Mouse (Mus musculus) v-Abl transformed pro-B cells (cell line): ENCODE data around the gene Slc36a4.

Experiments used
- in situ Hi-C, 2 experiments: fragments of 400-800 bp; cut with MboI; formaldehyde crosslinking; loops; one replicate each; pipeline ENCODE4 v1.15.1; 2025; ENCODE audit not compliant: unreplicated experiment in 2 of 2

Gene Slc36a4

DNA sequence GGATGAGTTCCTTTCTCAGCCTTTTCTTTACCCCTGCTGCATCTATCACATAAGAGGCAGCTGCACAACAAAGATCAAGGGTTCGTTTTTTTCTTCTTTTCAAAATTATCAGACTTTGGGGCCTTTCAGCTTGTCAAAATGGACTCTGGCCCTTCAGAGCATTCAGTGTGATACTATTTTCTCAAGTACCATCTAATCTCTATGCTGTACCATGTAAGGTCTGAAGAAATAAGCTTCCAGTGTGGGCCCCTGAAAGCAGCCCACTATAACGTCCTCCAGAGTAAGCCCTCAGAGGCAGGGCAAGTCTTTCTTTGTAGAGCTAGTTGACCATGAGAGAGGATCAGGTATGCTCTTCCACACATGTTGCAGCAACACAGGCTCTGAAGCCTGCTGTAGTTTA, 77.1 kb downstream of the Slc36a4 start:
- in situ Hi-C loops = no loop called here

DNA sequence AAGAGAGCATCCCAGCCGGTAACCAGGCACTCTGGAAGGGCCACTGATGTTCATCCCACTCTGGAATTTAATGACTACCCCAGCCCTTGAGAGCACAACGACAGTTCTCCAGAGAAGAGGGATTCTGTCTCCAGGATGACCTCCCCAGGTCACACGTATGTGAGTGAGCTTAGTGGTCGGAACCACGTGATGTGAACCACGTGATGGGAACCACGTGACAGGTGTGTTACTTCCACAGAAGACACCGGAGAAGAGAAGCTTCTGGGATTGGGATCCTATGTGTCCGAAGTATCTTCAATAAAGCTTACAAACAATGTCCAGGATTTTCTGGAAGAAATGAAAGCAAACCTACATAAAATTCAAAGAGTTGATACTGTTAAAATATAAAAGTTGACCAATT, 82.5 kb downstream of the Slc36a4 start:
- in situ Hi-C loops = no loop called here
